Mouse (Mus musculus) megakaryocyte-erythroid progenitor cell, adult 5-6 weeks (primary cell): Measurements from ENCODE around the gene Gm35315. TPM values are rescaled to one million over a fixed set of nuclear protein-coding genes. Genes with fewer than 3 reads are reported as not detected.
"Not testable (repeated sequence)": the region's sequence is repeated elsewhere in the genome, so short reads cannot be mapped to it uniquely, and the experiment has no call there.

Experiments used
- ATAC-seq: replicated peaks from 2 replicates; pipeline ENCODE4 v1.8.0; 2016; ENCODE audit warnings: mild to moderate bottlenecking, inconsistent platforms; ENCODE audit not compliant: severe bottlenecking, poor library complexity, low FRiP score, low TSS enrichment
- total RNA-seq, 2 experiments: library from RNA; stranded (forward) in 1 of 2; stranded (reverse) in 1 of 2; fragments of 200-1000, 215-1000 nt in 1 of 2; fragments of >200 nt in 1 of 2; fragmentation: Nextera tagmentation in 1 of 2; gene quantifications; 2 replicates each; pipeline ENCODE4 v1.2.3; 2014 to 2017

Gm35315 gene
- total RNA-seq, 2 experiments from 2014 or later, result 1.4 to 3.3 TPM

DNA sequence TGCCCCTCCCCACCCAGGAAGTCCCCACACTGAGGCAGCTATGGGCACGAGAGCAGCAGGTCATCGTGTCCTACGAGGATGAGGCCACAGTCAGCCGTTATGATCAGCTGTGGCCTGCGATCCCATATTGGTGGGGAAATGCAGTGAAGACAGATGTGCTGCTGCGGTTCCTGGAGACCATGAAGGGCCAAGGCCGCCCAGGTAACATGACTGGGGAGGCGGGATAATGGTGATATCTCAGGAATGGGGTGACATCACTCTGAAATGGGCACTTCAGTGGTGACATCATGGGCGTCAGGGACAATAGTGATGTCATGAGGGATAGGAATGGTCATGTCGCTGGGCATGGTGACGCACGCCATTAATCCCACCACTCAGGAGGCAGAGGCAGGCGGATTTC, 8.2 kb upstream of the Gm35315 start:
- no peak for ATAC-seq

DNA sequence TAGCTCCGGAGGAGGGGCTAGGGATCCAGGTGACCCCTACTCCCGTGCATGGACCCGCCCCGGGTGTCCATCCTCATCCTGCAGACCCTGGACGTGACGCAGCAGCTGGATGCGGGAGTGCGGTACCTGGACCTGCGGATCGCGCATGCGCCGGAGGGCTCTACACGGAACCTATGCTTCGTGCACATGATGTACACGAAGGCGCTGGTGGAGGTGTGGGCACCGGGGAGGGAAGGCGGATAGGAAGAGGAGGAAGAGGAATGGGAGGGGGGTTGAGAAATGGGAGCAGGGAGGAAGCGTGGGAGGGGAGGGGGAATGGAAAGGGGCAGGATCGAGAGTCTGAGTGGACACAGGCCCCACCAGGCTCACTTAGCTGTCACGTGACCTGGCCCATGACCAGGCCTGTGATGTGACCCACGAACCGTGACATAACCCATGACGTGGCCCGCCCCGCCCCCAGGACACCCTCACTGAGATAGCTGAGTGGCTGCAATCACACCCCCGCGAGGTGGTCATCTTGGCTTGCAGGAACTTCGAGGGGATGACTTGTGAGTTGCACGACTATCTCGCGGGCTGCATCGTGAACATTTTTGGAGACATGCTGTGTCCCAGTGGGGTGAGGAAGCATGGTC, 7.6 kb upstream of the Gm35315 start:
- ATAC-seq, result peak; percentile 36; the same call in 1 of the 2 replicates

DNA sequence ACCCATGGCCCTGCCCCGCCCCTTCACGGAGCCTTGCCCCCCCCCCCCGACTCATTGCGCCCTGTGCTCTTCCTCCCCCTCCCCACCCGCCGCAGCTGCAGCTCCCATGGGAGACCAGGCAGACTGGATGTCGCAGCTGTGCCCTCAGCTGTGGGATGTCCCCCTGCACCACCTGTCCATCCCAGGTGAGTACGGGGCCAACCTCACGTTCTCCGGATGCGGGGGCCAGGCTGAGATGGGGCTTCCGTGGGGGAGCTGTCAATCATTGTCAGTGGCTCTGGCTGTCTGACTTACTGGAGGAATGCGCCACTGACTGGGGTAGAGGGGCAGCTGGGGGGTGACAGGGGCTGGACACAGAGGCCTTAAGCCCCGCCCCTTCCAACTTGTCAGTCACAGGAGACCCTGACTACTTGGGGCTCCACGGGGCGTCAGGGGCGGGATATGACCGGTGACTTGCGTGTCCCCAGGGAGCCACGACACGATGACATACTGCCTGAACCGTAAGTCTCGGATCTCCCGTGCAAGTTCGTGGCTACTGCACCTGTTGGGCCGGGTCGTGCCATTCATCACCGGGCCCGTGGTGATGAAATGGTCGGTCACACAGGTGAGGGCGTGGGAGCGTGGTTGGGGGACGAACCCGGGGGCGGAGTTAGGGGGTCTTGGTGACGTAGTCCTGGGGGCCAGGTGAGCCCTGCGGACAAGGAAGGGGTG, 6.9 kb upstream of the Gm35315 start:
- ATAC-seq, result peak; percentile 9

DNA sequence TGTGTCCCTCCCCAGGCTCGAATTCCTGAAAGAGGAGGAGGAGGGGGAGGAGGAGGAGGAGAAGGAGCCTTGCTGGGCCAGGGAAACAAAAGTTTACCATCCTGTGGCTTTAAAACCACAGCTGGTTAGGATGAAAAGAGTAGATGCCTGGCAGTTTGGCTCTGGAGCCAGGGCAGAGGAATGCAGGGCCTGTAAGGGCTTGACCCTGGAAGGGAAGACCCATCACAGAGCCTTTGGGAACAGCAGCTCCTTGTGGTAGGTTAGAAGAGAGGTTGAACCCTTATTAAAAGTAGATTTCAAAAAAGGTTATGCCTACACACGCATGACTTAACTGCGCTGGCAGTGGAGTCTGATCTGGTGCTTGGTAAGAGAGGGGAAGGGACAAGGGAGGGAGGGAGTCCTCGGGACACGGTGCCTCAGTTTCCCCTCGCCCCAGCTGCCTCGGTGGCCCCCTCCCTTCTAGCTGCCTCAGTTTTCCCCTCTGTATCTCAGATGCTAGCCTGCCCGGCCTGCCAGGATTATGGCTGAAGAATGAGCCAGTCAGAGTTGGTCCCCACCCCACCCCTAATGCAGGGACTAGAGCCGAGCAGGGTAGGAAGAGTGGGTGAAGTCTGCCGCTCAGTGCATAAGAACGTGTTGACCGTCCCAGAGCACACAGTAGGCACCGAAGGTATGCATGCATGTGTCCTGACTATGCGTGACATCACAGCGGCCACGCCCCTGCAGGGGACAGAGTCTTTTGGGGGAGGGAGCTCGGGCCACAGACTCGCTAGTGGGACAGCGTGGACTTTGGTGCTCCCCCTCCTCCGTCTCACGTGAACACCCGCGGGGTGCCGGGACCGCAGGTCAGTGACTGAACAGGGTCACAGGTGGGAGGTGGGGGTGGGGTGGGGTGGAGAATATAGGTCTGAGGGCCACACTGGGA, 5.7 kb upstream of the Gm35315 start, which contains the start of gene Plcxd1:
Gene Plcxd1, plus strand, starts transcription at position 314 of the 925 bp plus-strand sequence.
- ATAC-seq, result no peak

DNA sequence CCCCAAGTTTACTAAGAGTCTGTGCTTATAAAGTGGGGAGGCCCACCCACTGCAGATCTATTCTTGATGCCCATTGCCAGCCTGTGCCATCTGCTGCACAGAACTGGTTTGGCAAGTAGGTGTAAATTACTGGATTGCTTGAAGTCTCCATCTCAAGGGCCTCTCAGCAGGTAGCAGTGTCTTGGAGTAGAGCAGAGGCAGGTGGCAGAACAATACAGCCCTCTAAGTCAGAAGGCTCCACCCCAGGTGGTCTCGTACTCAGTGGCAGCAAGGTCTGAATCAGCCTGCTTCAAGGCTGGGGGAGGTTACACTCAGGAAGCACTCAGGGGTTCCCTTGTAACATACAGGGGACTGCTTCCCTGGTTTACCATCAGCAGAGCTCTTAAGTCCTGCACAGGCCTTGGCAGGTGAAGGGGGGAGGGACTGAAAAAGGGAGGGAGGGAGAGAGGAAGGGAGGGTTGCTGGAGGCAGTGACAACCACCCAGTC, 4.8 kb upstream of the Gm35315 start:
- ATAC-seq, result no peak

DNA sequence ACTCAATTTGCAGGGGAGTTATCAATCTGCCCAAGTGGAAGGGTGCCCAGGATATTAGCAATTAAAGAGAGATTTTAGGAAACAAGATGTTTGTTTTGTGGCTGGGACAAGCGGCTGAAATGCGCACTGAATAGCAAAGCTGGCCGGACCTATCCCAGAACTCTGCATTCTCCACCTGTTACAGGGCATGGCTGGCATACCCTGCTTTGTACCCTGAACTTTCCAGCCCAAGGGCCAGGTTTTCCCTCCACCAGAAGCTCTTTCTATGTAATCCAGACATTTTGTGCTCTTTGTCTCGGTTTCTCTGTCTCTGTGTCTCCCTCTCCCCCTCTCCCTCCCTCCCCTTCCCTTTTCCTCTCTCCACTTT, 610 bp upstream of the Gm35315 start:
- peak; percentile 40 for ATAC-seq

DNA sequence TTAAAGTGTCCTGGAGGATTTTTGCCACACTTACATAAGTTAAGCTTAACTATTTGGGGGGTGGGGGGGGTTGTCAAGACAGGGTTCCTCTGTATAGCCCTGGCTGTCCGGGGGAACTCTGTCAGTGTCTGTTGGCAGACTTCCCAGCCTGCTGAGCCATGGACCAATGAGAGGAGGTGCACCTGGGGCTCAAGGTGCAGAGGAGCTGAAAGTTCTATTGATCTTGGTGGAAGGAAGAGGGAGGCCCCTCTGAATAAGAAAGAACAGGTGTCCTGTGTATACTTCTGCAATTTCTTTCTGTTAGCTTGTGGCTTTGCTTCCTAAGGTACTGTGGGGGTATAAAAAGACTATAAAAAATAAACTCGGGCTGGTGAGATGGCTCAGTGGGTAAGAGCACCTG, 2.7 kb downstream of the Gm35315 start:
- no peak for ATAC-seq

DNA sequence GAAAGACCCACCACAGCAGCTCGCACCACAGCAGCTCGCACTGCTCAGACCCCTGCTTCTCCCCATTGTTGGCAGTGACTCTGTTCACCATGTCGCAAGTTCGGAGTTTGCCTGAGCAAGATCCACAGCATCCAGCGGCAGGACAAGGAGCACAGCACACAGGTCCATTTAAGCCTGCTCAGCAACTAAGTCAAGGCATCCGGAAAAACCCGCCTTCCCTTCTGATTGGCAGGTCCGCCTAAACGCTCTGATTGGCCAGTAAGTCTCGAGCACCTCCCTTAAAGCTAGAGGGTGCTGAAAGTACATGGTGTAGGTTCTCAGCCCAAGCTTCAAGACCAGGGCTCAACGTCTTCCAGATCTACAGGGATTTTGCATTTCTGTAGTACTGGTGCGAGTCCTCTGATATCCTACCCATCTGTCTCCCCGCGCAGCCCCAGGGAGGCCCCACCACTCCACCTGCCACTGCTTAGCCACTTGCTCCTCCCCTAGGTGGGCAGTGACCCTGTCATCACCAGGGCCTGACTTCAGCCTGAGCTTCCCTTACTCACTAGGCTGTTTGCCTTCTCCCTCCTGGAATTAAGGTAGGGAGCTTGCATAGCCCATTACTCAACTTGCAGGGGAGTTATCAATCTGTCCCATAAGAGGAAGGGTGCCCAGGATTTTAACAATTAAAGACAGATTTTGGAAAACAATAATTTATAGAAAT, 7.9 kb downstream of the Gm35315 start:
- ATAC-seq, result no peak

DNA sequence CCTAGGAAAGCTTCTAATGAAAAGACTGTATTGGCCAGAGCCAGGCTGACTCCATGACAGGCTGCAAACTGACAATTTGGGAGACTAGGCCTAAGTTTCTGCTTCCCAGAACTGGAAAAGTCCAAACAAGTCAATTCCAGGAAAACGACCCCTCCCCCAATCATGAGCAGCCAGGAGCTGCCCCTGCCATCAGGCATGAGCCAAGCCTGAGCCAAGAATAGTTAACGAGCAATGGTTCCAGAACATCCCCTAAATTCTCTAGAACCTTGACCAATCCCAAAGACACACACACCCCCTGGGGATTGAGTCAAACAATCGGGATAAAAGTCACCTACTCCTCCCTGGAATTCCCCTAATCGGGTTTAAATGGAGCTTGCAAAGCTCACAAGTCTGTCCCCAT, 11.3 kb downstream of the Gm35315 start:
- no peak for ATAC-seq

DNA sequence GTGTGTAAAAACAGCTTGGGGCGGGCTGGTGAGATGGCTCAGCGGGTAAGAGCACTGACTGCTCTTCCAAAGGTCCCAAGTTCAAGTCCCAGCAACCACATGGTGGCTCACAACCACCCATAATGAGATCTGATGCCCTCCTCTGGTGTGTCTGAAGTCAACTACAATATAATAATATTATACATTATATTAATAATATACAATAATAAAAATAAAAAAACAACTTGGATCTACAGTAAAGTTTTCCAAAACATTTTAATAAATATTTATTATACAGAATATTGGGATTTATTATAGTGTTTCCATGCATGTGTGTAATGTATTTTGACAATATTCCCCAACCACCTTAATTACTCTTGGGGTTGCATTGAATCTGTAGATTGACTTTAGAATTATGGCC, 21.8 kb downstream of the Gm35315 start, which contains the start of gene Gm17655:
Gene Gm17655, minus strand, starts transcription at position 101 of the 400 bp plus-strand sequence.
- ATAC-seq, result not testable (repeated sequence)

DNA sequence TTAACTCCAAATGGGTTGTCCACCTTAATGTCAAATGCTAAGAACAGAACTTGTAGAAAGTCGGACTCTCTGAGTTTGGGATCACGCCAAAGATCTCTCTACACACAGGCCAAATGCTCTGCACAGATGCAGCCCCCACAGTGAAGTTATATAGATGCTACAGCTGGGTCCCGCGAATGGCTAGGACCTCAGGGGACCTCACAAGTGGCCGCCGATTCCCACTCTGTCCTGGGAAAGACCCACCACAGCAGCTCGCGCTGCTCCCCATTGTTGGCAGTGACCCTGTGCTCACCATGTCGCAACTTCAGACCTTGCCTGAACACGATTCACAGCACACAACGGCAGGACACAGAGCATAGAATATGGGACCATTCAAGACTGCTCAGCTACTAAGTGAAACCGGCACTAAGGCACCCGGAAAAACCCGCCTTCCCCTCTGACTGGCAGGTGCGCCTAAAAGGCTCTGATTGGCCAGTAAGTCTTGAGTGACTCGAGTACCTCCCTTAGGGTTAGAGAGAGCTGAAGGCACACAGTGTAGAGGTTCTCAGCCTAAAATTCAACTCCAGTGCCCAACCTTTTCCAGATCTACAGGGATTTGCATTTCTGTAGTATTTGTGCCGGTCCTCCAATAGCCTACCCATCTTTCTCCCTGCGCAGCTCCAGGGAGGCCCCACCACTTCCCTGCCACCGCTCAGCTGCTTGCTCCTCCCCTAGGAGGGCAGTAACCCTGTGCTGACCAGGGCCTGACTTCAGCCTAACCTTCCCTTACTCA, 36.4 kb downstream of the Gm35315 start:
- peak; percentile 100 for ATAC-seq

Other genes with a start within 250 kb of the Gm35315 start
- gene Gm15446, start 171.0 kb downstream of the Gm35315 start, total RNA-seq (2014; fragmentation: Nextera tagmentation), result 23.4 and 54.8 TPM in 2 replicates
- 15.1 and 21.4 TPM in 2 replicates for gene Gm15446, start 171.0 kb downstream of the Gm35315 start, total RNA-seq (2017)
- 37.6 and 42.5 TPM in 2 replicates for gene Zfp932, start 97.9 kb downstream of the Gm35315 start, total RNA-seq (2014; fragmentation: Nextera tagmentation)
- 90.7 and 102 TPM in 2 replicates for gene Zfp932, start 97.9 kb downstream of the Gm35315 start, total RNA-seq (2017)
- 4.5 and 12.5 TPM in 2 replicates for gene Gm17655, start 21.9 kb downstream of the Gm35315 start, total RNA-seq (2014; fragmentation: Nextera tagmentation)
- 4.1 and 7.3 TPM in 2 replicates for gene Gm17655, start 21.9 kb downstream of the Gm35315 start, total RNA-seq (2017)
- not detected in 2 replicates for gene Plcxd1, start 5.5 kb upstream of the Gm35315 start, total RNA-seq (2014; fragmentation: Nextera tagmentation)
- gene Plcxd1, start 5.5 kb upstream of the Gm35315 start, total RNA-seq (2017), result 0.50 TPM in 1 of 2 replicates, not detected in the other
- 27.2 and 35.0 TPM in 2 replicates for gene Gtpbp6, start 13.8 kb upstream of the Gm35315 start, total RNA-seq (2014; fragmentation: Nextera tagmentation)
- gene Gtpbp6, start 13.8 kb upstream of the Gm35315 start, total RNA-seq (2017), result 14.5 and 32.6 TPM in 2 replicates
- 4.1 and 10.3 TPM in 2 replicates for gene Zfp605, start 15.7 kb upstream of the Gm35315 start, total RNA-seq (2014; fragmentation: Nextera tagmentation)
- 8.2 and 8.9 TPM in 2 replicates for gene Zfp605, start 15.7 kb upstream of the Gm35315 start, total RNA-seq (2017)
- 32.4 and 33.7 TPM in 2 replicates for gene Chfr, start 41.4 kb upstream of the Gm35315 start, total RNA-seq (2014; fragmentation: Nextera tagmentation)
- 39.9 and 60.4 TPM in 2 replicates for gene Chfr, start 41.4 kb upstream of the Gm35315 start, total RNA-seq (2017)
- 20.2 and 25.2 TPM in 2 replicates for gene Golga3, start 82.3 kb upstream of the Gm35315 start, total RNA-seq (2014; fragmentation: Nextera tagmentation)
- 38.9 and 45.3 TPM in 2 replicates for gene Golga3, start 82.3 kb upstream of the Gm35315 start, total RNA-seq (2017)
- 27.2 and 30.6 TPM in 2 replicates for gene Ankle2, start 136.6 kb upstream of the Gm35315 start, total RNA-seq (2014; fragmentation: Nextera tagmentation)
- 48.1 and 52.9 TPM in 2 replicates for gene Ankle2, start 136.6 kb upstream of the Gm35315 start, total RNA-seq (2017)
- gene Pgam5, start 175.5 kb upstream of the Gm35315 start, total RNA-seq (2014; fragmentation: Nextera tagmentation), result 52.9 and 53.2 TPM in 2 replicates
- gene Pgam5, start 175.5 kb upstream of the Gm35315 start, total RNA-seq (2017), result 45.3 and 53.1 TPM in 2 replicates
- gene Pxmp2, start 191.8 kb upstream of the Gm35315 start, total RNA-seq (2014; fragmentation: Nextera tagmentation), result 14.6 and 42.8 TPM in 2 replicates
- 15.4 and 18.7 TPM in 2 replicates for gene Pxmp2, start 191.8 kb upstream of the Gm35315 start, total RNA-seq (2017)
- gene Pole, start 191.9 kb upstream of the Gm35315 start, total RNA-seq (2014; fragmentation: Nextera tagmentation), result 124 and 127 TPM in 2 replicates
- 45.6 and 51.5 TPM in 2 replicates for gene Pole, start 191.9 kb upstream of the Gm35315 start, total RNA-seq (2017)
- not detected in 2 replicates for gene P2rx2, start 248.8 kb upstream of the Gm35315 start, total RNA-seq (2014; fragmentation: Nextera tagmentation)
- gene P2rx2, start 248.8 kb upstream of the Gm35315 start, total RNA-seq (2017), result not detected in 2 replicates